Mouse (Mus musculus): ENCODE results near the gene Rab30. TPM values are rescaled to one million over a fixed set of nuclear protein-coding genes. Genes with fewer than 3 reads are reported as not detected.

The Rab30 gene
- polyA plus RNA-seq, 1 experiment from 2014 or later = 21.8 TPM

DNA sequence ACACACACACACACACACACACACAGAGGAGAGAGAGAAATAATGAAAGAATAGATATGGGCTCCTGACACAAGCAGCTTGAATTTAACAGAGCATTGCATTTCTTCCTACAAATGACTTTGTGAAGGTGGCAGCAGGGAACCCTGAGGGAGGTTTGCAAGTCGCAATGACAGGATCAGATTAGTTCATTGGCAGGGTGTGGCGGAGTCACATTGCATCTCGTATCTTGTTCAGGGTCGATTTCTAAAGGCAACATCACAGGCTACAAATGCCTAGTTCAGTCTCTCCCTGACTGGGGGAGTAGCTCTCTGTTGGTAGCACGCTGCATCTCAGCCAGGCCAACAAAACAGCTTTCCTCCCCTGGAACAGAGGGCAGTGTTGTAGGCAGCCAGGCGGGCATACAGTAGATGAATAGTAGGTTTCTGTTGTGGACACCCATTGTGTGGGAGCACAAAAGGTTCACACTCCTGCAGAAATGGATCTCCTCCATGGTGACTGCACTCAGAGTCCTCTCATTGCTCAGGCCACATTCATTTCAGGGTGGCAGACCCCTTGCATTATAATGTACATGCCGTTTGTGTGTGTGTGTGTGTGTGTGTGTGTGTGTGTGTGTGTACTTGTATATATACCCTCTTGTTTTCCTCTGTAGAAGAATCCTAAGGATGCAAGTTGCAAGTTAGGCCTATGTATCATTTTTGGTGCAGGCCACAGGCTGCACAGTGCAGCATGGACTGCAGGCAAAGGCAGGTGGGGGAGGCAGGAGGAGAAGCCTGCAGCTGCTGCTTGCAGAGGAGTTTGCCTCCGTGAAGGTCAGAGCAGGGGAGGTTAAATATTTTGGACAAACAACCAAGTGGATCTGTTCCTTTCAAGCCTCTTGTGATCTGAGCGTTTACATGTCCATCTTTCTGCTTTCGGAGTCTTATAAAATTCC, 58.5 kb downstream of the Rab30 start:
- no peaks in the 10 kb centered on the region for H3K27me3 ChIP-seq
- H3K9me3 ChIP-seq (replicated peaks) = no peaks in the 10 kb centered on the region
- H3K4me1 ChIP-seq = no peaks in the 10 kb centered on the region
- ATAC-seq (ENCODE audit: insufficient number of reproducible peaks, low FRiP score, low TSS enrichment, low read depth) = no peak
- H3K27ac ChIP-seq (replicated peaks) = no peak overlapping the region
- H3K4me2 ChIP-seq (replicated peaks) = no peak overlapping the region
- H3K9ac ChIP-seq = no peak overlapping the region
- WGBS = 64% methylated on average over 10 of the region's 10 CpGs
- no peaks in the 10 kb centered on the region for H3K36me3 ChIP-seq
- H3K4me3 ChIP-seq (replicated peaks) = no peak overlapping the region

DNA sequence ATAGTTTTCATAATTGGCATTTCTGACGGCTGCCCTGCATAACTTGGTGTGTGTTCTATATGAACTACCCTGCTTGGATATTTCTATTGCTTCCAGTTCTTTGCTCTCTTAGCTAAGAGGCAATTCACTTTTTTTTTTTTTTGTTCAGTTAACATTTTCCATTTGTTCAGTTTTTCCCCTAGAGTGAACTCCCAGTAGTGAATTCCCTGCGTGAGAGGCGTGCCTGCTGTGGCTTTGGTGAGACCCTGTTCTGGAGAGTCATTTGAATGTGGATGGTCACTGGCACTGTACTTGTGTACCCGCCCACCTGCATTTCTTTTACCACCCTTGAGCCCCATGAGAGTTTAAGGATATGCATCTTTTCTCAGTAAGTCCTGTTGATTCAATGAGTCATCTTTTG, 60.8 kb downstream of the Rab30 start:
- Histone ChIP-seq H3K4me3 (replicated peaks) (no peak overlapping the region), H3K27me3 (no peaks in the 10 kb centered on the region), H3K4me2 (replicated peaks) (no peak overlapping the region), H3K9ac (no peak overlapping the region), H3K4me1 (peaks cover 7% of the 10 kb centered on the region; the same call in 1 of the 2 replicates), H3K36me3 (no peaks in the 10 kb centered on the region), H3K9me3 (replicated peaks) (no peaks in the 10 kb centered on the region), H3K27ac (replicated peaks) (no peak overlapping the region)
- no peak for ATAC-seq (ENCODE audit: insufficient number of reproducible peaks, low FRiP score, low TSS enrichment, low read depth)
- WGBS = 50% methylated on average over 4 of the region's 4 CpGs

DNA sequence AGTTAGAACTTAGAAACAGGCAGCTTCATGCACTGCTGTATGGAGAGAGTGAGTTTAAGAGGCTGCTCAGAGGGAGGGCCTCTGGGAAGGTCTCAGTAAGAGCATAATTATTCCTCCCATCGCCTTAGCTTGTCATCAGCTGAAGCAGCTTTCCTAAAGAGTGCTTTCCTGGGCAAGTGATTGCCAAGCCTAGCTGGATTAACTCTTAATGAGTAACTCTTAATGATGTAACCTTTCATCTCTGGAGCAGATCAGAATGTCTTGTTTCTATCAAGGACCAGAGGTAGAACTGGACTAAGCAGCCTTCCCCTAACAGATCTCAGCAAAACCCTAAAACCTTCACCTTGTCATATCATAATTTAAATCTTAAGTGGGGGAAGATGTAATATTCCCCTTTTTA, 61.8 kb downstream of the Rab30 start:
- Histone ChIP-seq H3K27ac (replicated peaks) (no peak overlapping the region), H3K4me2 (replicated peaks) (no peak overlapping the region), H3K9ac (no peak overlapping the region), H3K9me3 (replicated peaks) (no peaks in the 10 kb centered on the region), H3K36me3 (no peaks in the 10 kb centered on the region), H3K4me1 (peaks cover 7% of the 10 kb centered on the region; the same call in 1 of the 2 replicates), H3K4me3 (replicated peaks) (no peak overlapping the region), H3K27me3 (no peaks in the 10 kb centered on the region)
- WGBS = 46% methylated on average over 1 of the region's 1 CpGs
- no peak for ATAC-seq (ENCODE audit: insufficient number of reproducible peaks, low FRiP score, low TSS enrichment, low read depth)

DNA sequence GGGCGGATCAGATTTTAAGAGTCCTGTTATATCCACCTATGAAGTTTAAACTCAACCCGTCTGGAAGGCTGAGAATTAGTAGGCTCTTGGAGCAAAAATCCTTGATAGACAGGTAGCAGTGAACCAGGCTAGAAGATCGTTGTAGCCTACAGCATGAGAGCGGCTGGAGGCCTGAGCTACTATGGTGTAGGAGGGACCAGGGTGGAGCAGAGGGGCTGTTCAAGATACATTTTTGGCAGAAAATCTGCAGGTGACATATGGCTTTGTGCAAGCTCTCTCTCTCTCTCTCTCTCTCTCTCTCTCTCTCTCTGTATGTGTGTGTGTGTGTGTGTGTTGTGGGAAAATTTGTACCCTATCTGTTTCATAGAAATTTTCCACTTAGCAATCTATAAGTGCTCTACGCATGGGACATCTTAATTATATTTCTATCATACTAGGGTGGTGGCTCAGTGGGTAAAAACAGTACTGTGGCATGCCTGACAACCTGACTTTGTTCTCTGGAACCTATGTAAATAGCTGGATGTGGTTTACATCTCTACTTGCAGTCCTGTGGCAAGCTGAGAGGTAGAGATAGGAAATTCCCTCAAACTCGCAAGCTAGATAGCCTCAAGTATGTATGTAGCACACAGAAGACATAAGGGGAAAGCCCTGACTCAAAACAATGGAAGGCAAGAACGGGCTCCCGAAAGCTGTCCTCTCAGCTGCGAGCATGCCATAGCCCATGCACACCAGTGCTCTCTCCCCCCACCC, 63.7 kb downstream of the Rab30 start:
- Histone ChIP-seq H3K4me3 (replicated peaks) (no peak overlapping the region), H3K27me3 (no peaks in the 10 kb centered on the region), H3K27ac (replicated peaks) (no peak overlapping the region), H3K4me1 (peaks cover 7% of the 10 kb centered on the region; the same call in 1 of the 2 replicates), H3K4me2 (replicated peaks) (no peak overlapping the region), H3K36me3 (no peaks in the 10 kb centered on the region), H3K9ac (no peak overlapping the region), H3K9me3 (replicated peaks) (no peaks in the 10 kb centered on the region)
- 90% methylated on average over 9 of the region's 9 CpGs for WGBS
- ATAC-seq (ENCODE audit: insufficient number of reproducible peaks, low FRiP score, low TSS enrichment, low read depth) = no peak

DNA sequence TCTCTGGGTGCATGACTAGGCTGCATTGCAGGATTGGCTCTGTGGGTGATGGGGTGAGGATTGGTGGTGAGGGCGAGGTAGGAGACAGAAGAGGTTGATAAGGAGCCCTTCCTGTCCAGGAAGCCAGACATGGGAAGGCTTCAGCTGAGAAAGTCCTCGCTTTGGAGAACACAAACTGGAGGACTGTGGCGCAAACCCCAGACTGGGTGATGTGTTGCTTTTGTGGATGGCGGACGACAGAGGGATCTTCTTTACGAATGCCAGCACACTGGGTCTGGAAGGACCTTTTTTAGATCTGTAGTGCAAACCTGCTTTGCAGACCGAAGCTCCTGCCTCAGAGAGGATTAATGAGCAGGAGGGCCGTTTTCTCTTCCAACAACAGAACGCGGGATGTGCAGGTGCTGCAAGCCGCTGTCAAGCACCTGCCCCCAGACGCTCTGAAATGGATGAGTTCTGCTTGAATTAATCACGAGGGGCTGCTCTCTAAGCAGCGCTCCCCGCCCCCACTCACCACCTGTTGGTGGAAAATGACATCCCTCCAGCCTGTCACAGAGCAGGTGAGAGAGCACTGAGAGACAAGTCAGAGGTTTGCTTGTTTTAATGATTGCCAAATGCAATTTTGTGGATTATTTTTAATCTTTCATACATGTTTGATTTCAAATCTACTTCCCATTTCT, 65.2 kb downstream of the Rab30 start:
- Histone ChIP-seq H3K27ac (replicated peaks) (no peak overlapping the region), H3K36me3 (no peaks in the 10 kb centered on the region), H3K9me3 (replicated peaks) (no peaks in the 10 kb centered on the region), H3K27me3 (no peaks in the 10 kb centered on the region), H3K4me2 (replicated peaks) (no peak overlapping the region), H3K9ac (no peak overlapping the region), H3K4me3 (replicated peaks) (no peak overlapping the region), H3K4me1 (peaks cover 7% of the 10 kb centered on the region; the same call in 1 of the 2 replicates)
- WGBS = 39% methylated on average over 15 of the region's 15 CpGs
- no peak for ATAC-seq (ENCODE audit: insufficient number of reproducible peaks, low FRiP score, low TSS enrichment, low read depth)

DNA sequence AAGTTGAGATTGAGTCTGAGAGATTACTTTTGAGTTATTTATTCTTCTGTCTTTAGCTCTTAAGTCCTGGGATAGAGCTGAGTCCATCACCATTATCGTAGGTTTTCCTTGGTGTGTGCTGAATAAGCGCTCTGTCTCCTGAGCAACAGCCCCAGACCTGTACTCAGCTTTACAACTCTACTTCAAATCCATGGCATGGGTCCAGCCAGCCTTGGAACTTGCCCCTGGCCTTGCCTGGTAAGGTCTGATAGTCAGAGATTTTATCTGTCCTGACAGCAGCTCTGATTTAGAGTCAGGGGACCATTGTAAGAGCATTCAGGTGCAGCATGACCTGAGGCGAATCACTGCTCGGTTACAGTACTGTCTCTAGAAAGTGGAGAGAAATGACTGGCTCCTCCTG, 66.1 kb downstream of the Rab30 start:
- H3K4me2 ChIP-seq (replicated peaks) = no peak overlapping the region
- H3K9ac ChIP-seq = no peak overlapping the region
- H3K36me3 ChIP-seq = no peaks in the 10 kb centered on the region
- 72% methylated on average over 4 of the region's 4 CpGs for WGBS
- no peaks in the 10 kb centered on the region for H3K27me3 ChIP-seq
- no peak overlapping the region for H3K4me3 ChIP-seq (replicated peaks)
- no peaks in the 10 kb centered on the region for H3K9me3 ChIP-seq (replicated peaks)
- H3K4me1 ChIP-seq = peaks cover 7% of the 10 kb centered on the region; the same call in 1 of the 2 replicates
- no peak for ATAC-seq (ENCODE audit: insufficient number of reproducible peaks, low FRiP score, low TSS enrichment, low read depth)
- no peak overlapping the region for H3K27ac ChIP-seq (replicated peaks)

DNA sequence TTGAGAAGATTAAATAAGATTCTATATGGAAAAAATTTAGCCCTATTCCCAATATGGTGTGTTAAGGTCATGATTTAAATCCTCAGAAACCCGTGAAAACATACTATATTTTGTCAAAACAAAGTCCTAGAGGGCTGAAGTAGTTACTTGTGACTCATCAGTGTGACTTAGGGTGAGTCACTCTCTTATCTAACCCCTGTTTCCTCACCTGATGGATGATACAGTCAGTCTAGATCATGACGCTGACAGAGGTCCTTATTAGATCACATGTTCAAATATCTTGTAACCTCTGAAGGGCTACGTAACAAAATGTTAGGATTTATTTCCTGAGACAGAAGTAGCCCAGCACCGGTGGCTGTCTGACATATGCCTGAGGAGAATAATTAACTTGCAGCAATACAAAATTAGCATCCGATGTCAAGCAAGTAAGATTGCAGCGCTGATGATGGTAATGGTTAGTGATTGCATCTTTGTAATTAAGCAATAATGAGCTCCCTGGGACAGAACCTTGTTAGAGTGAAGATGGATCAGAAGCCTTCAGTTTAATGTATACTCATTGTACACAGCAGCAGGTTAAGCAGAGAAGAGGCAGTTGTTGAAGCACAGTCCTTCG, 70.4 kb downstream of the Rab30 start:
- Histone ChIP-seq H3K9me3 (replicated peaks) (no peaks in the 10 kb centered on the region), H3K27ac (replicated peaks) (no peak overlapping the region), H3K27me3 (no peaks in the 10 kb centered on the region), H3K4me3 (replicated peaks) (no peak overlapping the region), H3K4me2 (replicated peaks) (no peak overlapping the region), H3K4me1 (peaks cover under 1% of the 10 kb centered on the region; the same call in 1 of the 2 replicates), H3K9ac (no peak overlapping the region), H3K36me3 (no peaks in the 10 kb centered on the region)
- 63% methylated on average over 7 of the region's 7 CpGs for WGBS
- ATAC-seq (ENCODE audit: insufficient number of reproducible peaks, low FRiP score, low TSS enrichment, low read depth) = no peak

DNA sequence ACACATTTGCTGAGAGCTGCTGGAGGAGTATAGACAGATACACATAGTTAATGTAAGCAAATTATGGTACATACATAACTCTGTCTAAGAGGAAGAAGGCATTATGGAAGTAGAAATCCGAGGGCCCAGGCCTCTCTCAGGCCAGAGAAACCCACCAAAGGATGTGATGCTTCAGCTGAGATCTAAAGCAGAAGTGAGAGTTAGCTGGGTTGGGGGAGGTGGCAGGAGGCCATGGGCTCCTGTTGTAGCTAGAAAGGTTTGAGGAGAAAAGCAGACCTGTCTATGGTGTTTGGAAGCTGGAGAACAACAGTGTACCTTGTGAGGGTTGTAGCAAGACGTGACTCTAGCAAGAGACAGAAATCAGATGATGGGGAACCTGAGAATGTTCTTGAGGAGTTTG, 75.8 kb downstream of the Rab30 start:
- Histone ChIP-seq H3K9me3 (replicated peaks) (no peaks in the 10 kb centered on the region), H3K27ac (replicated peaks) (no peak overlapping the region), H3K9ac (no peak overlapping the region)

DNA sequence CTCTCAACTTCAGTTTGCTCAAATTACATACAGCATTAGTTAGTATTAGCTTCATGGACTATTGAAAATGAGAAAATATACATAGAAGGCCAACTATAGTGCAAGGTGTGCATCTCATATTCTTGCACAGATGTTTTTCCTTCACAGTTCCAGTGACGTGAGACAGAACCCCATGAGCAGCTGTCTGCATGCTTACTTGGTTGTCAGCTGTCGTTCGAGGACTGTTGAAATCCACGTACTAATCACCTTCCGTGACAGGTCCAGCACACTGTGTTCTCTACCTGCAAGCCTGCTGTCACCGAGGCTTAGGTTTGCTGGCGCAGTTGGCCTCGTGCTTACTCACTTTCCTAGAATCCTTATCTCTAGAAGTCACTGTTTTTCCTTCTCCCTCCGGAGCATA, 76.5 kb downstream of the Rab30 start:
- Histone ChIP-seq H3K36me3 (no peaks in the 10 kb centered on the region), H3K27ac (replicated peaks) (no peak overlapping the region), H3K9me3 (replicated peaks) (no peaks in the 10 kb centered on the region), H3K27me3 (no peaks in the 10 kb centered on the region), H3K9ac (no peak overlapping the region), H3K4me3 (replicated peaks) (no peak overlapping the region), H3K4me1 (peaks cover 28% of the 10 kb centered on the region), H3K4me2 (replicated peaks) (no peak overlapping the region)
- no peak for ATAC-seq (ENCODE audit: insufficient number of reproducible peaks, low FRiP score, low TSS enrichment, low read depth)
- 65% methylated on average over 9 of the region's 9 CpGs for WGBS

More for the DNA sequence above, 75.8 kb downstream of the Rab30 start:
- Histone ChIP-seq H3K4me3 (replicated peaks) (no peak overlapping the region), H3K4me2 (replicated peaks) (no peak overlapping the region), H3K36me3 (no peaks in the 10 kb centered on the region), H3K4me1 (peaks cover 22% of the 10 kb centered on the region), H3K27me3 (no peaks in the 10 kb centered on the region)
- ATAC-seq (ENCODE audit: insufficient number of reproducible peaks, low FRiP score, low TSS enrichment, low read depth) = no peak
- whole genome bisulfite sequencing = 82% methylated on average over 2 of the region's 2 CpGs

DNA sequence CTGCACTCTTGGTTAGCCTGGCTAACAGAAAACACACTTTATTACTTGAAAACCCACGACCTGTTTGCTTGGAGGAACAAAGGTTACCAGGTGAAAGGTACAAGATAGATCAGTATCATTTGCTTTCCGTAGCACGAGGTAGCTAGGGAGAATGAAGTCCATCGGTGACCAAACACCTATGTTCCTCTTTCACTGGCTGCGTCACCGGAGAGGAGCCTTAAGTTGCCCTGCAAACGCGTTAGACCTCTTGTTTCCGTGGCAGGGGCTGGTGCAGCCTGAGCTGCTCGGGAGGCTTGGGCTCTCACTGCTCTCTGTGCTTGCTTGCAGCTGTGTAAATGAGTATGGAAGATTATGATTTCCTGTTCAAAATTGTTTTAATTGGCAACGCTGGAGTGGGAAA, 78.3 kb downstream of the Rab30 start:
- H3K4me3 ChIP-seq (replicated peaks) = no peak overlapping the region
- H3K9me3 ChIP-seq (replicated peaks) = no peaks in the 10 kb centered on the region
- H3K27me3 ChIP-seq = no peaks in the 10 kb centered on the region
- peaks cover 28% of the 10 kb centered on the region for H3K4me1 ChIP-seq
- no peaks in the 10 kb centered on the region for H3K36me3 ChIP-seq
- H3K9ac ChIP-seq = no peak overlapping the region
- ATAC-seq (ENCODE audit: insufficient number of reproducible peaks, low FRiP score, low TSS enrichment, low read depth) = no peak
- H3K4me2 ChIP-seq (replicated peaks) = no peak overlapping the region
- 71% methylated on average over 11 of the region's 11 CpGs for WGBS
- H3K27ac ChIP-seq (replicated peaks) = no peak overlapping the region

DNA sequence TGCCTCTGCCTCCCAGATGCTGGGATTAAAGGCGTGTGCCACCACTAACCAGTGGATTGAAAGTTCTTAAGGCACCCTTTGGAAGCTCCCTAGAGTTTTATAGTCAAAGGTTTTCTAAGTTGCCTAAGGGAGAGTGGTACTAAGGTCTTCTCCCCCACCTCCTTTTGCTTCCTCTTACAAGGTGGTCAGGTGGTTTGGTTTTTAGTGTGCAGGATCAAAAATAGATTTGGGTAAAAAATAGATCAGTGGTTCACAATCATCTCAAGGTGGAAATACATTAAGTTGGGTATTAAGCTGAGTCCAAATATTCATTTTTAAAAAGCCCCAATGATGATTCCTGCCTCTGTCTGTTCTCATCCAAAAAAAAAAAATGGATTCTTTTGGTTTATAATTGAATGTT, 79.0 kb downstream of the Rab30 start:
- no peak for ATAC-seq (ENCODE audit: insufficient number of reproducible peaks, low FRiP score, low TSS enrichment, low read depth)
- Histone ChIP-seq H3K27me3 (no peaks in the 10 kb centered on the region), H3K4me3 (replicated peaks) (no peak overlapping the region), H3K4me2 (replicated peaks) (no peak overlapping the region), H3K9me3 (replicated peaks) (no peaks in the 10 kb centered on the region), H3K36me3 (no peaks in the 10 kb centered on the region), H3K4me1 (peaks cover 28% of the 10 kb centered on the region), H3K27ac (replicated peaks) (0 out of 2 replicates have a peak overlapping the region, but pooled peaks have one; percentile 76), H3K9ac (no peak overlapping the region)
- 71% methylated on average over 1 of the region's 1 CpGs for WGBS
